16 mouse cellular contexts compared by ENCODE assay signal in genomic region chr2:71892741-71893349, GRCm38 (mm10). TPM values are rescaled to one million over a fixed set of nuclear protein-coding genes. Genes with fewer than 3 reads are reported as not detected.
DNase-seq lines count a peak whose midpoint lies in the region; TF ChIP-seq lines count a peak whose summit lies in the region.
"Had no signal": no experiment of that assay in that cellular context is flagged by ENCODE, and none has a peak within 500 bp of the region (broad histone marks: within the 10 kb centered on the region; RNA-seq: fewer than 3 reads in every experiment).

No protein-coding gene starts in this region.

- WGBS in lung, adult 2 months = 74% methylated on average over 7 of the region's 7 CpGs

- TF ChIP-seq CTCF in lung, adult 2 months (IDR thresholded peaks at IDR 0.05; ENCODE audit: insufficient read depth, low read length) = no peak

- intact Hi-C loops in heart, postnatal 14 days (cut with DNase I) = no loop called here

- TF ChIP-seq POLR2A in lung, adult 2 months (IDR thresholded peaks at IDR 0.05; ENCODE audit: borderline replicate concordance, extremely low read depth, low read depth, low read length) = no peak

- peak; percentile 88 for DNase-seq in heart, adult 11 months
- DNase-seq in heart, postnatal 14 days = no peak
- DNase-seq in kidney, postnatal 25 days = peak; percentile 23 to 44
- no peak for DNase-seq in kidney, adult 8-10 months
- peak; percentile 30 for DNase-seq in lung, adult 2 months
- DNase-seq in lung, postnatal 36 days = peak; percentile 69
- no peak for DNase-seq in thymus, postnatal 36 days
- DNase-seq: cerebellum, adult 8-10 months; gastrocnemius, postnatal 10 days; lung, embryonic 14.5 days; thymus, adult 2 months had no signal

- H3K4me3 ChIP-seq in lung, adult 2 months (replicated peaks; ENCODE audit: extremely low read depth, low read depth, low read length) = no peak overlapping the region
- H3K4me3 ChIP-seq: embryonic facial prominence, embryonic 10.5 days; forebrain, embryonic 10.5 days; hindbrain, embryonic 12.5 days; layer of hippocampus, adult 2 months; neural tube, embryonic 15.5 days had no signal

- H3K4me1 ChIP-seq in lung, adult 2 months (ENCODE audit: control insufficient read depth, insufficient read depth, low read length) = no peaks in the 10 kb centered on the region
- H3K4me1 ChIP-seq: embryonic facial prominence, embryonic 10.5 days; hindbrain, embryonic 12.5 days had no signal

RNA-seq across cellular contexts. Expression of gene Pdk1, which starts 19.8 kb away (rescaled TPM):
- 100 to 1,000 TPM in 1 of 2 experiments, 10 to 100 TPM in 1; 98.2 to 107 TPM for total RNA-seq in heart, postnatal 14 days (2021)
- polyA plus RNA-seq in lung, adult 2 months (2012; rRNA removed) = 8.6 and 9.3 TPM in 2 replicates

Comparison
In these comparisons a context has a peak if more than half of its experiments do, and no peak if none do; other contexts are left out.
1. DNase-seq: peak in heart, adult 11 months (single experiment), kidney, postnatal 25 days (2 of 2), lung, adult 2 months (single experiment) and lung, postnatal 36 days (single experiment); none in heart, postnatal 14 days (0 of 2), kidney, adult 8-10 months (0 of 2) and thymus, postnatal 36 days (0 of 2).